Mouse (Mus musculus): ENCODE measurements around the gene Rab19. TPM values are rescaled to one million over a fixed set of nuclear protein-coding genes. Genes with fewer than 3 reads are reported as not detected.

Gene Rab19
- polyA plus RNA-seq, 1 experiment from 2014 or later = 2.8 TPM

- H3K9ac ChIP-seq = no peak overlapping the region
- H3K9me3 ChIP-seq (ENCODE audit: low read depth, low read length) = no peaks in the 10 kb centered on the region
- TF ChIP-seq CTCF (IDR thresholded peaks at IDR 0.05; ENCODE audit: low read depth) = no peak
- peak overlapping the region; percentile 74 for H3K4me2 ChIP-seq
- H3K27ac ChIP-seq (ENCODE audit: low read depth) = no peak overlapping the region
- ATAC-seq (ENCODE audit: insufficient read depth) (no peak), DNase-seq (no peak)
- H3K27me3 ChIP-seq (ENCODE audit: insufficient read depth, low read length) = 0 out of 2 replicates have a peak, but pooled peaks cover 16% of the 10 kb centered on the region
- H3K36me3 ChIP-seq (ENCODE audit: insufficient read depth) = no peaks in the 10 kb centered on the region
- WGBS = 32% methylated on average over 4 of the region's 4 CpGs
- H3K4me1 ChIP-seq (ENCODE audit: insufficient read depth) = no peaks in the 10 kb centered on the region
- H3K4me3 ChIP-seq (ENCODE audit: low read depth, low read length) = peak overlapping the region; percentile 97; the same call in 1 of the 2 replicates
Observed at GRCm38 (mm10) chr6:39420867-39421266, 39.9 kb downstream of the Rab19 start.

- H3K4me1 ChIP-seq (ENCODE audit: insufficient read depth) = no peaks in the 10 kb centered on the region
- H3K4me3 ChIP-seq (ENCODE audit: low read depth, low read length) = no peak overlapping the region
- no peaks in the 10 kb centered on the region for H3K36me3 ChIP-seq (ENCODE audit: insufficient read depth)
- no peak for TF ChIP-seq CTCF (IDR thresholded peaks at IDR 0.05; ENCODE audit: low read depth)
- ATAC-seq (ENCODE audit: insufficient read depth) (no peak), DNase-seq (no peak)
- no peak overlapping the region for H3K27ac ChIP-seq (ENCODE audit: low read depth)
- WGBS = 52% methylated on average over 6 of the region's 6 CpGs
- H3K9ac ChIP-seq = no peak overlapping the region
- H3K9me3 ChIP-seq (ENCODE audit: low read depth, low read length) = no peaks in the 10 kb centered on the region
- 0 out of 2 replicates have a peak, but pooled peaks cover 11% of the 10 kb centered on the region for H3K27me3 ChIP-seq (ENCODE audit: insufficient read depth, low read length)
- H3K4me2 ChIP-seq = no peak overlapping the region
Observed at GRCm38 (mm10) chr6:39423130-39423551, 42.2 kb downstream of the Rab19 start.

DNA sequence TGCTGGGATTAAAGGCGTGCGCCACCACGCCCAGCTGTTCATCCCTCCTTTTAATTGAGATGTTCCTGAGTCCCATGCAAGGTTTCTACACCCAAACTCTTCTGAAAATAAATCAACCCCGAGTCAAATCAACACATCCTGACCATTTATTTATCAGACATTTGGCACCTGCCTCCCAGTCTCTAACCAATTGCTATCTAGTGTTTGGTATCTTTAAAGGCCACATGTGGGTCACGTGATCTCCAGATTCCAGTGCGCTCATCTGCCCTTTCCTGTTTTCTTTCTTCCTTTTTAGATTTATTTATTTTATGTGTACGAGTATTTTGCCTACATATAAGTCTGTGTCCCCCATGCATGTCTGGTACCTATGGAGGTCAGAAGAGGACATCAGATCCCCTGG is 42.7 kb downstream of the Rab19 start:
- 0 out of 2 replicates have a peak, but pooled peaks cover 6% of the 10 kb centered on the region for H3K27me3 ChIP-seq (ENCODE audit: insufficient read depth, low read length)
- no peak for TF ChIP-seq CTCF (IDR thresholded peaks at IDR 0.05; ENCODE audit: low read depth)

DNA sequence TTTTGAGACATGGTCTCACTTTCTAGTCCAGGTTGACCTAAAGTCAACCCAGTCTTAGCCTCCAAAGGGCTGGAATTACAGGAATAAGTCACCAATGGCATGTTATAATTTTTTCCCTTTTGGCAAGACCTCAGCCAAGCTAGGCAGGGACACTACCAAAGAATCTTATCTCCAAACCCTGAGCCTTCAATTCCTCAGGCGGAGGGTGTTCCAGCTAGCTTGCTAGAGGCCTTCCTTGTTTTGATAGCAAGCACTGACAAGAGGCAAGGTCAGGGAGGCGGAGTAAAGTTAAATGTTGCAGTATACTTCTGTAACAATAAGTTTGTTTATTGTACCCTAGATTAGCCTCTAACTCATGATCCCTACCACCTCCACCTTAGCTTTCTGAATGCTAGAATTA is 44.2 kb downstream of the Rab19 start:
- no peak overlapping the region for H3K27ac ChIP-seq (ENCODE audit: low read depth)
- H3K36me3 ChIP-seq (ENCODE audit: insufficient read depth) = no peaks in the 10 kb centered on the region
- no peaks in the 10 kb centered on the region for H3K27me3 ChIP-seq (ENCODE audit: insufficient read depth, low read length)
- H3K4me1 ChIP-seq (ENCODE audit: insufficient read depth) = no peaks in the 10 kb centered on the region
- DNase-seq = no peak
- WGBS = 70% methylated on average over 2 of the region's 2 CpGs
- H3K4me3 ChIP-seq (ENCODE audit: low read depth, low read length) = no peak overlapping the region
- ATAC-seq (ENCODE audit: insufficient read depth) = no peak
- H3K4me2 ChIP-seq = no peak overlapping the region
- TF ChIP-seq CTCF (IDR thresholded peaks at IDR 0.05; ENCODE audit: low read depth) = no peak
- no peaks in the 10 kb centered on the region for H3K9me3 ChIP-seq (ENCODE audit: low read depth, low read length)
- no peak overlapping the region for H3K9ac ChIP-seq

More for the DNA sequence above, 42.7 kb downstream of the Rab19 start:
- Histone ChIP-seq H3K27ac (ENCODE audit: low read depth) (no peak overlapping the region), H3K9ac (no peak overlapping the region), H3K4me3 (ENCODE audit: low read depth, low read length) (no peak overlapping the region), H3K4me2 (no peak overlapping the region), H3K9me3 (ENCODE audit: low read depth, low read length) (no peaks in the 10 kb centered on the region), H3K4me1 (ENCODE audit: insufficient read depth) (no peaks in the 10 kb centered on the region), H3K36me3 (ENCODE audit: insufficient read depth) (no peaks in the 10 kb centered on the region)
- ATAC-seq (ENCODE audit: insufficient read depth) (no peak), DNase-seq (no peak)
- WGBS = 82% methylated on average over 7 of the region's 7 CpGs

- Histone ChIP-seq H3K36me3 (ENCODE audit: insufficient read depth) (no peaks in the 10 kb centered on the region), H3K9me3 (ENCODE audit: low read depth, low read length) (no peaks in the 10 kb centered on the region), H3K4me3 (ENCODE audit: low read depth, low read length) (no peak overlapping the region), H3K4me1 (ENCODE audit: insufficient read depth) (no peaks in the 10 kb centered on the region), H3K9ac (no peak overlapping the region), H3K27ac (ENCODE audit: low read depth) (no peak overlapping the region), H3K27me3 (ENCODE audit: insufficient read depth, low read length) (no peaks in the 10 kb centered on the region), H3K4me2 (no peak overlapping the region)
- TF ChIP-seq CTCF (IDR thresholded peaks at IDR 0.05; ENCODE audit: low read depth) = no peak
- DNase-seq = no peak
- ATAC-seq (ENCODE audit: insufficient read depth) = no peak
- 72% methylated on average over 4 of the region's 4 CpGs for WGBS
Observed at GRCm38 (mm10) chr6:39426725-39427124, 45.8 kb downstream of the Rab19 start.

DNA sequence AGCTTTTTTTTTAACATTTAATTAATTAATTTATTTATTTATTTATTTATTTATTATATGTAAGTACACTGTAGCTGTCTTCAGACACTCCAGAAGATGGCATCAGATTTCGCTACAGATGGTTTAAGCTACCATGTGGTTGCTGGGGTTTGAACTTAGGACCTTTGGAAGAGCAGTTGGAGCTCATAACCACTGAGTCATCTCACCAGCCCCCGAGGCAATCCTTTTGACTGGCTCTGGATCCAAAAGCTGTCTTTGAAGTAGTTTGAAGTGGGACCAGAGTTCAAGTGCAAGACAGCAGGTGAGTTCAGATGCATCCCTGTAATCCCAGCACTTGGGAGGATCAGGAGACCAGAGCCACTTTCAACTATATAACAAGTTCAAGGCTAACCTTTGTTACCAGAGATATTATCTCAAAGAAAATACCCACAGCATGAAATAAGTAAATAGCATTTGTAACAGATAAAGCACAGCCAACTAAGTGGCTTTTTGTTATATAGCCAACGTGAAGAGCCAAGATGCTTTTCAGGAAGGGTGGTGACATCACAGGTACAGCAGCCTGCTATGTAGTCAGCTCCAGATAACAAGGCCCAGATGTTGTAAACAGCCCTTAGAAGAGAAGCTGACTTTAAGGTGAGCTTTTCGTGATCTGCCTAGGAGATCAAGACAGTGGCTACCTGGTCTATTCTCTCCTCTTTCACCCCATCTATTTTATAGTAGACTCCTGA is 46.5 kb downstream of the Rab19 start:
- WGBS = 67% methylated on average over 4 of the region's 4 CpGs
- ATAC-seq (ENCODE audit: insufficient read depth) (no peak), DNase-seq (no peak)
- Histone ChIP-seq H3K4me1 (ENCODE audit: insufficient read depth) (no peaks in the 10 kb centered on the region), H3K9ac (no peak overlapping the region), H3K27me3 (ENCODE audit: insufficient read depth, low read length) (no peaks in the 10 kb centered on the region), H3K36me3 (ENCODE audit: insufficient read depth) (no peaks in the 10 kb centered on the region), H3K4me2 (no peak overlapping the region), H3K9me3 (ENCODE audit: low read depth, low read length) (no peaks in the 10 kb centered on the region), H3K27ac (ENCODE audit: low read depth) (no peak overlapping the region), H3K4me3 (ENCODE audit: low read depth, low read length) (no peak overlapping the region)
- TF ChIP-seq CTCF (IDR thresholded peaks at IDR 0.05; ENCODE audit: low read depth) = no peak

DNA sequence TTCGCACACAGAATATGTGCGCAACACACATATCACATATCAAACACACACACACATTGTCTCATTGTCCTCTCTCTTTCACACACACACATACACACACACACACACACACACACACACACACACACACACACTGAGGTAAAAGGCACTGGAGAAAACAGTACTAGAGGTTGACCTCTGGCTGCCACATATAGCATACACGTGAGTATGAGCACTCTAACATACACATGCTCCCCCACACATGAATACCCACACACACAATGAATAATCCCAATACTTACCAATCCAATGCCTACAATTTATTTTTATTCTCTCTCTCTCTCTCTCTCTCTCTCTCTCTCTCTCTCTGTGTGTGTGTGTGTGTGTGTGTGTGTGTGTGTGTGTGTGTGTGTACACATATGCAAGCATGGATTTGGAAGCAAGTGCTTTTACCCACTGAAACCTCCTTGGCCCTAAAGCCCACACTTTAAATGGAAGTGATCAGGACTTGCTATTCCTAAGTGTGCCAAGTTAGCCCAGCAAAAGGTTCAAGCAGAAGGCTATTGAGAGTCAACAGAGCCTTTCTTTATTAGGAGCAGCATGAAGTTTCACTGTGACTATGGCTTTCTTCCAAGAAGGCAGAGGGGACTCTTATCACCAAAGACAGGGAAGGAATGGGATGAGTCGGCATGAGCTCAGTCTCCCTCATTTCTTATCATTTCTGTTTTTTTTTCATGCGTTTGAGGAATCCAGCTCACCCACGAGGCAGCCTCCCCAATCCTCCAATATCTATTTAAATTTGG is 48.2 kb downstream of the Rab19 start:
- H3K9me3 ChIP-seq (ENCODE audit: low read depth, low read length) = no peaks in the 10 kb centered on the region
- ATAC-seq (ENCODE audit: insufficient read depth) = no peak
- TF ChIP-seq CTCF (IDR thresholded peaks at IDR 0.05; ENCODE audit: low read depth) = no peak
- H3K36me3 ChIP-seq (ENCODE audit: insufficient read depth) = no peaks in the 10 kb centered on the region
- no peak overlapping the region for H3K4me2 ChIP-seq
- DNase-seq = peak; percentile 26
- H3K4me1 ChIP-seq (ENCODE audit: insufficient read depth) = no peaks in the 10 kb centered on the region
- no peak overlapping the region for H3K4me3 ChIP-seq (ENCODE audit: low read depth, low read length)
- H3K27me3 ChIP-seq (ENCODE audit: insufficient read depth, low read length) = no peaks in the 10 kb centered on the region
- no peak overlapping the region for H3K27ac ChIP-seq (ENCODE audit: low read depth)
- WGBS = 51% methylated on average over 6 of the region's 6 CpGs
- no peak overlapping the region for H3K9ac ChIP-seq

All from lung, embryonic 14.5 days (tissue).